Mouse (Mus musculus): ENCODE measurements around the gene Stip1.
"Not testable (repeated sequence)": the region's sequence is repeated elsewhere in the genome, so short reads cannot be mapped to it uniquely, and the experiment has no call there.

Gene Stip1

DNA sequence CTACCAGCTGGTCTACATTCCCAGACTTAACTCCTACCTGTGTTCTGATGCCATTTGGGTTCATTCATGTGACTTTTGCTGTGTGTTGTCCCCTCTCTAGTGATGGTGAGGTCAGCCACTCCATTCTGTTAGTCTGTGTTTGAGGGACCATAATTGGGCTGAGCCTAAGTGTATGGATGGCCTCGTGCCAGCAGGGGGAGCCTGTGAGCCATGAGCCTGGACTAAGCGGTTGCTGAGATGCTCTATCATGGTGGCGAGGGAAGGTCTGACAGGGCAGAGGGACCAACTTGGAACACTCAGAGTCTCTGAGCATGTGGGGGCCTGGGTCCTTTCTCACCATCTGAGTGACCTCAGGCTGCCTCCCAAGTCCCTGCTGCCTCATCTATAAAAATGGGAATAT is 24.8 kb upstream of the Stip1 start:
- DNase-seq, result peak; percentile 62 to 84

DNA sequence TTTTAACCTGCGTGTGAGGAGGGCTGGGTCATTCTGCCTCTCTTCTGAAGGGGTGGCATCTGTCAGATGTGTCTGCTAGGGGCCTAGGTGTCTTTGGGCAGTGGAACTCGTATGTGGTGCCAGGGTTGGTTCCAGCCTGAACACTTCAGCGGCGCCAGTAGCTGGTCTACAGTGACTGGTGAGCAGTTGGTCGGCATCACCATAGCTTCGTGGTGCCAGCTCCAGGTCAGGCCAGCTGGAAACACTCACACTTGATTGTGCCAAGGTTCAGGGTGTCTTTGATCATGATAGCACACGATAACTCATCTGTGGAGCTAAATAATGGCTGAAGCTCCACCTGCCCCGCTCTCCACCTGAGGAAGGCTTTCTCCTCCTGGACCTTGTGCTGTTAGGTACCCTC is 23.1 kb upstream of the Stip1 start:
- no peak for DNase-seq

DNA sequence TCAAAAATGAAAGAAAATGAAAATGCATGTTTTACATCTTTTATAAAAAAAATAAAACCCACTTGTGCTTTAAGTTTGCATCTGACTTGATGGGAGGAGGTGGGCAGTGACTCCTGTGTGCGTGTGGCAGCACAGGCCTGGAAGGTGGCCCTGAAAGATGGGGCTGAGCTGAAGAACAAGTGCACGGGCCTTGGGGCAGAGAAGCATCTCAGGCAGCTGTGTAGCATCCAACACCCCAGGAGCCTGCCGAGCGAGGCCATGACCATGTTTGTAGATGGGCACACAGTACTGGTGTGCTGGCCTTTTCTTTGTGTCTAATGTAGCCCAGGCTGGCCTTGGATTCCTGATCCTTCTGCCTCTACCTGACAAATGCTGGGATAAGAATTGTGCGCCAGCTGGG is 22.3 kb upstream of the Stip1 start:
- no peak for DNase-seq

DNA sequence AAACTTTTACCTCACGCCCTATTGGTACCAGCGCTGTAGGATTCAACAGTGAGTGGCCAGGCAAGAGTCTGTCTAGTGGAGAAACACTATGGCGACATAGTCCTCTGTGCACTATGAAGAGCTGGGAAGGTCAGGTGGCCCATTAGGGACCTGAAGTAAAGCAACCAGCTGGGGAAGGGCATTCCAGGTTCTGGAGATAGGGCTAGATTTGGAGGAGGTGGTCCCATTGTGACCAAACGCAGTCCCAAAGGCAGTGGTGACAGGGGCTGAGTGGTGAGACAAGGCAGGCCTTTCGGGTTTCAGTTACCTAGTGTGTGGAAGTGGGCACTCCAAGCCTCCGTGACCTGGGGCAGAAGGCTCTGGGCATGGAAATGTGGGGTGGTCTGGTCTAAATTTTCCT is 18.8 kb upstream of the Stip1 start:
- DNase-seq, result no peak

DNA sequence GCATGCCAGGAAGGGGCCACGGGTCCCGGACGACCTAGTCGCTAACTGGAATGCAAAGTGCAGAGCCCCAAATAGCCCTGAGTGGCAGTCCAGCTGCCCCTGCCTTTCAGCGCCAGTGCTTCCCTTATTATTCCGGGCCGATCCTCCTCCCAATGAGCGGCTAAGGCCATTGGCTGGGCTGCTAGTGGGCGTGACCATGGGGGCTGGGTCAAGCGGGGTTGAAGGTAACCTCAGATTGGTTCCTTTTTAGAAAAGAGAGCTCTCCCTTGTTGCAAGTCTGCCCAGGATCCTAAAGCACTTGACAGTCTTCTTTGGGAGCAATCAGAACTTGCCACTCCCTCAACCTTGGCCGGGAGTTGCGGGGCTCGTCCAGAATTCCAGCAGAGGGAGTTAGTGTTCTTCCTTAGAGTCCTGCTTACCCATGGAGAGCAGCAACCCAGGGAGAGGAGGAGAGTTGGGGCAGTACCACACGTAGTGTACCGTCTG is 18.0 kb upstream of the Stip1 start:
- peak; percentile 68 to 71 for DNase-seq

DNA sequence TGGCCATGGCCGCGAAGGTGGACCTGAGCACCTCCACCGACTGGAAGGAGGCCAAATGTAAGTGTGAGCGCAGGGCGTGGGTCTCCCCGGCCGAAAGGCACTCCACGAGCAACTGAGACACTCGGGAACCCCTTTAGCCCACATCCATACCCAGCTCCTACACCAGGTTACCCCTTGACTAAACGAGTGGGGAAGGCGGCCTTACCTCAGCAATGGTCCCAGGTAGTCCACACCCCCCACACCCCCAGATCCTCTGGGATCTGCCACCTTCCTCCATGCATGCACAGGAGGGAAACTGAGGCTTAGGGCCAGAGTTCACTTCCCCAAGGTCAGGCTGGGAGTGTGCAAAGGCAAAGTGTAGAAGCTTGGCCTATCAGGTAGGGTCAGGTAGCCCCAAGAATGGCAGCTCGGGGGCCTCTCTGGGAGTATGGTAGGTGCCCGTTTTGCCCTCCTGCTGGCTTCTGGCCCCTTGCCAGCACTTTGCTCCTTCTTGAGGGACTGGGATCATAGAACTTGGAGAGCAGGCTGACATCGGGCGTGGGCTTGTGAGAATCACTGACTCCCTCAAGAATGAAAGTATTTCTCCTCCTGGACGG is 17.5 kb upstream of the Stip1 start:
- DNase-seq, result no peak

DNA sequence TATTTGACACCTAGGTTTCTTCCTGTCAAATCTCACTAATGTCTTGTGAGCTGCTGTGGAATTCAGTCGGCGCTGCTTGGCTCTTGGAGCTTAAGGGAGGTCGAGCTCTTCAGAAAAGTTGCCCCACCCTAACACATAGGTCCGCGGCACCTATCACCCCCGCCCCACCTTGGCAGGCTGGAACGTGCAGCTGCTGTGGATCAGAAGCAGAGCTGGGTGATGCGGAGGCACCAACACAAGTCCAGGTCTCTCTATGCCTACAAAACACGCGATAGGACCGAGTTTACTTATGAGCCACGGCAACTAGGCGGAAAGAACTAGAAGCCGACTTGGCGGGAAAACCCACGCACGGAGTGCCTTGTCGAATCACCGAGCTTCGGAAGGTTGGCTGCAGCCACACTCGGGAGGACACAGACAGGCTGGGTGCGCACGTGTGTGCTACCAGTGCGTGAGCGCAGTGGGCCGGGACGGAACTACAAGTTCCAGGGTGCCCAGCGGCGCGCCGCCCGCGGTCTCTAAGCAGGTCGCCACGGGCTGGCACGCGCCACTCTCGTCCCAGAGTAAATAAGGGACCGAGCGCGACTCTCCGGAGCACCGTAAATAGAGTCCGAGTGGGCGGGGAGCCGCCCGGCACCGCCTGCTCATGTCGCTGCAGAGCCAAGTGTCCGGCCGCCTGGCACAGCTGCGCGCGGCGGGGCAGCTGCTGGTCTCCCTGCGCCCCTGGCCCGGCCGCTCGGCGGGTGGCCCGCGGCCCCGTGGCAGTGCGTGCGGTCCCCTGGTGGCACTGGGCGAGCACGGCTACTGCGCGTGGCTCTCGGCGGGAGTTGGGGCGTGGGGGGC is 16.7 kb upstream of the Stip1 start, which contains the start of gene Macrod1:
Macrod1 (plus strand) TSS at position 563 of the 840 bp plus-strand sequence.
- peak; percentile 56 to 75 for DNase-seq

DNA sequence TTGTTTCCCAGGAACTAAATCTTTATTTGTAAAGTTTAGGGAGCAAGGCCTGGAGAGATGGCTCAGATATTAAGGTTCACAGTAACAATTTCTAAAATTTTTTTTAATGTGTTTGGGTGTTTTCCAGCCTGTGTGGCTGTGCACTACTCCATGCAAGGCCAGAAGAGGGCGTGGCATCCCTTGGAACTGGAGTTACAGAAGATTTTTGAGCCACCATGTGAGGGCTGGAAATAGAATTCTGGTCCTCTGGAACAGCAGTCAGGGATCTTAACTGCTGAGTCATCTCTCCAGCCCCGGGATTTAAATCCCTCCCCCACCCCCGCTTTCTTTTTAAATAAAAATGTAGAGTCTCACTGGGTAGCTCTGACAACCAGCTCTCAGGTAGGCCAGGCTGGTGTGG is 15.4 kb upstream of the Stip1 start:
- DNase-seq, result no peak

DNA sequence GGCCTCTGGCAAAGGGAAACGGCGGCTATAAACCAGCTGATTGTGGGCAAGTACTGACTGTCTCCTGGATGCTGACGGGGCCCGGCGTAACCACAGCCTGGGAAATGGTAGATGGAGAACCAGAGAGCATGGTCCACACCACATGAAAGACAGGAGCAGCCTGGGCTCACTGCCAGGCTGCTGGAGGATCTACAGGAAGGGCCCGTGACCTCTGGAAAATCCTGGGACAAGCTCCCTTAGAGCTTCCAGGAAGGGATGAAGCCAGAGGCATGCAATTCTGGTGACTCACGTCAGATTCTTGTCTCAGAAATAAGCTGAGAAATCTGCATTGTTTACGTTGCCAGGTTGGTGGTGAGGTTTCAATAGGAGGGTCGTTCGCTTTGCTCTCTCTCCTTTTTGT is 15.0 kb upstream of the Stip1 start:
- no peak for DNase-seq

DNA sequence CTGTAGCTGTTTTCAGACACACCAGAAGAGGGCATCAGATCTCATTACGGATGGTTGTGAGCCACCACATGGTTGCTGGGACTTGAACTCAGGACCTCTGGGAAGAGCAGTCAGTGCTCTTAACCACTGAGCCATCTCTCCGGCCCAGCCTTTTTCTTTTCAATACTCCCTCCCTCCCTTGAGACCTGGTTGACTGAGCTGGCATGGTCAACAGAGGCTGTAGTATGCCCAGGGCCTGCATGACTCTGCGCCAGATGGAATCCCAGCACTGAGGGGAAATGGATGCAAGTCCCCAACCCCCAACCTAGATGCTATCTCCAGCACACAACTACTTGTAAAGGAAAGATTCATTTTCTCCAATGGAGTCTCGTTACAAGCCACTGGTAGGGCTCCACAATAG is 13.6 kb upstream of the Stip1 start:
- not testable (repeated sequence) for DNase-seq

DNA sequence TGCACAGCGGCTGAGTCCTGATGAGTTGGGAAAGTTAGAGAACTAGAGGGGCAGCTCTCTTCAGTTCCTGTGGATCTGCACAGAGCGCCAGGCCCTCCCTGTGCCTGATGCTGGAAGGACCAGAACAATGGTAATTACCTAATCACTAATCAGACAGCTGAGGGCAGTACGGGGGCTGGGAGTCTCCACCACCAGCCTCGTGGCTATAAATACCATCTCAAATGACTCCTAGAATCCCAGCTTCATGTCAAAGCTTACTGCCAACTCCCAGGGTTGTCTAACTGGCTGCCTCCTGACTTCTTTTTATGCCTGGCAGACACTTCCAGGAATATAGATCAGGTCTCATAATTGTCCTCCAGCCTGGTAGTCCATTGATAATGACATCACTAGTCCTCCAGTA is 4.9 kb upstream of the Stip1 start:
- no peak for DNase-seq

DNA sequence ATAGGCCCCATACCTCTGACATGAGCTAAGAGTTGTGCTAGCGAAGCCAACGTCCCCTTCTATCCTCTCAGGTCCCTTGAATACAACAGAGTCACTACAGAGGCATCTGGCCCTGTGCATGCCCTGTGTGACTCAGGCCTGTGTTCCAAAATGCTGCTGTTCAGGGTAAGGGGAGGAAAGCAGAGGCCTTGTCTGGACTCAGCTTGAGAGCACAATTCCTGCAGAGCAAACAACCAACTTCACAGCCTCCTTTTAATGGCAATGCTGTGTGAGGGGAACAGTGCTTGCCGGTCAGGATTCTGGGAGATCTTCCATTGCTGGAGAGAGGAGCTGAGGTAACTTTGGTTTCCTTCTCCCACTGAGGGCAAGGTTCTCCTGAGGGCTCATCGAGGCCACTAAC is 4.5 kb upstream of the Stip1 start:
- no peak for DNase-seq

DNA sequence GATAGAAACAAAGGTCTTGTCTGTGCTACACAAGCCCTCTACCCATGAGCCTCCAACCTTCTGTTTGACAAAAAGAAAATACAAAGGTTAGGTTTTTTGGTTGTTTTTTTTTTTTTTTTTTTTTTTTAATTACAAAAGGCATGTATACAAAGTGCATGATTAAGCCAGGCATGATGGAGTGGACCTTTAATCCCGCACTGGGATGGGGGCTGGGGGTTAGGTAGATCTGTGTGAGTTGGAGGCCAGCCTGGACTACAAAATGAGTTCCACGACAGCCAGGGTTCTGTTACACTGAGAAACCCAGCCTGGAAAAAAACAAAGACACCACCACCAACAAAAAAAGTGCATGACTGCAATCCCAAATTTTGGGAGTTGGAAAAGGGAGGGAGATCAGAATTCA is 1.4 kb upstream of the Stip1 start:
- no peak for DNase-seq

DNA sequence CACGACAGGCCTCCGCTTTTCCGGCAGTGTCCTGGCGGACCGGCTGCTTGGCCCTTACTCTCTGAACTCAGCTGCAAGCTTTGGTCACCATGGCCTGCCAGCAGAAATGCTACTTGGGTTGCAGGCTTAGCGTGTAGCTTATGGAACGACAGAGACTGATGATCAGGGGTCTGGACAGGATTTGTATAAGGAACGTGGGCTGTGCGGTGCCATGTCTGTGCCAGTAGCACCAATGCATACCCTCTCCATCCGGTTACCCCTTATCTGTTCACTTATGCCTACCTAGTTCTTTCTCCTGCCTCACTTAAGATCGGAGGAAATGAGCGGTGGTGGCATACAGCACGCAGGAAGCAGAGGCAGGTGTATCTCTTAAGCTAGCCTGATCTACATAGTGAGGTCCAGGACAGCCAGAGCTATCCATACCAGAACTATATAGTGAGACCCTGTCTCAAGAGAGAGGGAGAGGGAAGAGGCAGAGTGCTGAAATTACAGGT is 917 bp upstream of the Stip1 start:
- no peak for DNase-seq

DNA sequence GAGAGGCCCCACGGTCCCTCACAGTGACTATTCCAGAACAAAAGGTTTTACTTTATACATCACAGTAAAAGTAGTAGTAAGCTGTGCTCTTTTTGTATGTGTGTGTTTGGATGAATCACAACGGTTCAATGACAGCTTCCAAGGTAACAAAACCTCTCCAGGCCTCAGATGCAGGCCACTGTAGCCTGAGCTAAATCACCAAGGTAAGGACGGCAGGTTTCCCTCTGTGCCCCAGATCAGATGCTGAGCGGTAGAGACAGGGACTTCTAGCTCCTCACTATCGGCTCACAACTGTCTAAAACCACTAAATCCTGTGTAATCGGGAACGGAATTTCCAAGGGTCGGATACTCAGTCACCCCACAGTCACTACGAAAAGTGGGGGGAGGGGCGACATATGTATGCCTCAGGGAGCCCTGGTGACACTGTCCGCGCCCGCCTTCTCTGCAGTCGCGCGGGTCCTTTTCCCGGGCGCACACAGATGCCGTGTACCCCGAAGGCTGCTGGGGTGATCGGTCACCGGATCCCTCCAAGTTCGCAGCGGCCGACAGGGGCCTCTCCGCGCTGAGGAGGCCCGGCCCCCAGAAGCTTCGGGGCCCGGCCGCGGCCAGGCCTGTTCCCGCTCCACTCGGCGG is 563 bp downstream of the Stip1 start:
- peak in 1 of 2 experiments; percentile 50 for DNase-seq

DNA sequence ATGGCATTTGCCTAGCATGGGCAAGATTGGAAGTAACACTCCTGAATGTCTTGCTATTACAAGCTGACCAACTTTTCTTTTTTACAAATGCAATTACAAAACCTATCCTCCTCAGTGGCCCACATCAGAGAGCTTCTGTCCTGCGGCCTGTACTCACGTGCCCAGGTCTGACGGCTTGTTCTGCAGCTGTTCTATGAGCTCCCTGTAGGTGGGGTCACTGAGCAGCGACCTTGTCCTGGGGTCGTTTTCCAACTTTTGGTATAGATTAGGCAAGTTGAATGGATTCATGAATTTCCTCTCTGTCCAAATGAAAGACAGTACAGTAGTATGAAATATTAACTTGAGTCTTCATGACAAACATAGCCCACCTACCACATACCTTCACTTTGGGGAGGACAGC is 5.8 kb downstream of the Stip1 start:
- DNase-seq, result no peak

DNA sequence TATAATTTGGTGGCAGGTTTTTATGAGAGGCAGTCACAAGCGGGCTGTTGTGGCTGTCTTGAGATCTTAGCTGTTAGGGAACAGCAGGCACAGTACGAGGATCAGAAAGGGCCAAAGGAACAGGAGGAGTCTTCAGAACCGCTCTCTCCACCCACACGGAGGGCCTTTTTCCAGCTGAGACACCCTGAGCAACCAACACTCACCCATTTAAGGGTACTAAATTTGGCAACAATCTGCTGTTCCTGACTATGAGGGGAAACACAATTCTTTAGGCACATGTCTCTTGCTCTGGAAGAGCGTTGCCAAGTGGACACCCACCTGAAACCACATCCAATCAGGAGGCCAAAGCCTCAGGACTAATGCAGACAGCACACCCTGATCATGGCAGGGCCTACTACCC is 10.2 kb downstream of the Stip1 start:
- DNase-seq, result no peak

DNA sequence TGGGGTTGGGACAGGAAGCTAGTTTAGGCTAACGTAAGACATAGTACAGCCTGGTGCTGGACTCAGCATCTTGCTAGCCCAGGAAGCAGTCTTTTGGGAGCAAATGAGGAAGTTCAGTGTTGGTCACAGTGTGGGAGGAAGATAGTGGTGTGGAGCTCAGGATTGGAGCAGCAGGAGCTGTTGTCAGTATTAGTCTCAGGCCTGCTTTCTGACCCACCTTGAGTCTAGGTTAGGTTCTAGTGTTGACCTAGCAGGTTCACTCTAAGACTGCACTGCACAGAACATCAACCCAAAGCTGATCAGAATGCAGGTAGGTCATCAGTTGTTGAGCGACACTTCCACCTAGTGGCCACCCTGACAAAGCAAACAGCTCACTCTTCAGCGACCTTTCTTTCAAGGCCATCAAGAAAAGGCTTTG is 19.5 kb downstream of the Stip1 start:
- peak; percentile 47 to 67 for DNase-seq

DNA sequence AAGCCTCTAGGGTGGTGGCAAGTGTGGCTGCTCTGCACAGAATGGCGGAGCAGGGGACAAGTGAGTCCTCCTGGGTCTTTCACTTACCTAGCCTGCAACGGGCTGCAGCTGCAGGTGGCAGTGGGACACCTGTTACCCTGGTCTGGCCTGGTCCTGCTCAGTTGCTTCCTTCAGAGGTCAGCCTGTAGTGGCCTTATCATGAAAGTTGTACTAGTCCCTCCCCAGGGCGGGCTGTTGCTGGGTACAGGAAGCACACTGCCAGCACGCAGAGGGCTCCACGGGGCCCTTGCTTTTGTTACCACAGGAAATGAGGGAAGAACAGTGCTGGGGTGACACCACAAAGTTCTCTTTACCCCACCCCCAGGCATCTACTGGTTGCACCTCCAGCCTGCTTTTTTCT is 20.6 kb downstream of the Stip1 start, which contains the start of gene Fermt3:
Fermt3 (minus strand) TSS at position 279 of the 400 bp plus-strand sequence.
- DNase-seq, result peak; percentile 76

DNA sequence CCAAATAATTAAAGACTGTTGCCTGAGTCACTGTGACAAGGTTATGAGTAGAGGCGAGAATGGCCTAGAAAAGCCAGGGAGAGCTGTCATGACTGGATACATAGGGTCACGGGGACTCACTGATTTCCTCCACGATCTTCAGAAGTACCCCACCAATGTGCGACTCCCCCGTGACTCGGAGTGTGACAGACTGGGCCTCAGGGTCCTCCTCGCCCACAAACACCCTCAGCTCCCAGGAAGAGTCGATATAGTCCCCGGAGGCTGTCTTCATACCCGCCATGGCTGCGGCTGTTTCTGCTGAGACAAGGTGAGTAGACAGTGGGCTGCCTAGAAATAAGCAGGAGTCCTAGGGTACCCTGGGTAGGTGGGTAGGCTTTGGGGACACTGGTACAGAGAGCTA is 21.2 kb downstream of the Stip1 start:
- no peak for DNase-seq

DNA sequence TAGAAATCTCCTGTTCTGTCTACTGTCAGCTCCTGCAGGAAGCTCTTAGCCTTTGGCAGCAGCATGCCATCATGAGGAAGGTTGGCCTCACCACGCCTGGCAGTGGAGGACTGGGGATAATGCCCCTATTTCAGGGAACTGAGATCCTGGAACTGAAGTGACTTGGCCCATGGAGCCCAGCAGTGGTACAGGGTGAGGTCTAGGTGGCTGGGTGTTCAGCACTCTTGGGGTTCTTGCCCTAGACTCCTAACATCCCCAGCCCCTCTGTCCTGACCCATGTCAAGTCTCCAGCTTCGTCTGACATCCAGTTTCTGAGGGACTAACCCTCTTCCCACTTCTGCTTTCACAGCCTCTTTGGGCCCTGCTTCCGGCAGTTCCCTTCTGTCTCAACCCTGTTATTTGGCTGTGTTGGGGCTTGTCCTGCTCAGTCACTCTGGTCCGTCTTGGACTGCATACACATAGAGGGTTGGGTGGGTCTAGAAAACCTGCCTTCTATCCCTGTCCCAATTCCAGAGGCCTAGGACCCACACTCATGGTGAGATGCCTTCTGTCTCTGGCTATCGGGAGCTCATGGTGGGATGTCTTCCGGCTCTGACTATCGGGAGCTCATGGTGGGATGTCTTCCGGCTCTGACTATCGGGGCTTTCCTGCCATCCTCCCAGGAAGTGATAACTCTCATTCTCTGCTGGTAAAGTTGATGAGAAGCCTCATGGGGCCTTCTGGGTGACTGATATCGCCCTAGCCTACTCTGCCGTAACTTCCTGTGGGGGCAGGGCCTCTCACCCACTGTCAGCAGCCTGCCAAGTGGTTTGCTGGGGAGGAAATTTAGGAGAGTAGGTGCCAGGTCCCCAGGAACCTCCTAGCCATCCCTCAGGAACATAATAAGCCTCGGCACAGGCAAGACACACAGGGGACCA is 22.0 kb downstream of the Stip1 start:
- peak; percentile 57 for DNase-seq

DNA sequence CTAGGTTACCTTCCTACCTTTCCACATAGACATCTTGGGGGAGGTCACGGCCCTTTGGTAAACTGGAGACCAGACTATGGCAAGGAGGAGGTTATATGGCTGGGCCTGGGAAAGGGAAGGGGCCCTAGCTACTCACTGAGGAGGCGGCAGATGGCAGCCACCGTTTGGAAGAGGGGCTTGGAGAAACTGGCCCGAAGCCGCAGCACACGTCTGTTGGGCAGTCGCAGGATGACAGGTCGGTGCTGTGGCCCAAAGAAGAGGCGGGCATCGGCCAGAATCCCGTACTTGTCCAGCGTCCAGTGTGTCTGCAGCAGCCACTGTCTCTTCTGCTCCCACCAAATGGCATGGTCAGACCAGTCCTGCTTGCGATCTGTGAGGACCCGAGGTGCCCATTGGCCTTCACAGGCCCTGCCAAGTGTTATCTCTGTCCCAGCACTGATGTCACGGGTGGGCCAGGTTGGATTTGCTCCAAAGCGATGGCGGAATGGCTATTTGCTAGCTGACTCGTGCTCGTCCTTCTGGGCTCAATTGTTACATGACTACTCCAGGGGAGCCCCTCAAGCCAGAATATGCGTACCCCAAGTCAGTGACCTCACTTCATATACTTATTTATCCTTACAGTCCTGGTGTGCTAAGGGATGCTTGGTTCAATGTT is 25.2 kb downstream of the Stip1 start:
- DNase-seq, result no peak
